Mouse (Mus musculus) frontal cortex, postnatal 14 days (tissue): ENCODE results near the gene Enah.

Experiments used
- DNase-seq, 2 experiments: peaks; one replicate each; pipeline ENCODE4 v3.0.0; 2022; ENCODE audit warnings: low spot score in 2 of 2

Gene Enah

GRCm38 (mm10) chr1:181878436-181878835, 141.4 kb downstream of the Enah start:
- no peak for DNase-seq

GRCm38 (mm10) chr1:181877088-181877487, 142.7 kb downstream of the Enah start:
- DNase-seq: no peak

- DNase-seq: no peak
Measured at GRCm38 (mm10) chr1:181876656-181877055, 143.1 kb downstream of the Enah start.

GRCm38 (mm10) chr1:181873086-181873920, 146.5 kb downstream of the Enah start:
- DNase-seq: no peak

- DNase-seq: no peak
Measured at GRCm38 (mm10) chr1:181872639-181873038, 147.2 kb downstream of the Enah start.

GRCm38 (mm10) chr1:181866429-181867280, 153.1 kb downstream of the Enah start:
- DNase-seq: no peak

- no peak for DNase-seq
Measured at GRCm38 (mm10) chr1:181865863-181866216, 153.9 kb downstream of the Enah start.

- DNase-seq: no peak
Measured at GRCm38 (mm10) chr1:181864971-181865862, 154.6 kb downstream of the Enah start.

- no peak for DNase-seq
Measured at GRCm38 (mm10) chr1:181863431-181863830, 156.4 kb downstream of the Enah start.

- no peak for DNase-seq
Measured at GRCm38 (mm10) chr1:181862676-181863374, 157.0 kb downstream of the Enah start.

GRCm38 (mm10) chr1:181861181-181861902, 158.4 kb downstream of the Enah start:
- no peak for DNase-seq

- DNase-seq: no peak
Measured at GRCm38 (mm10) chr1:181860659-181861058, 159.1 kb downstream of the Enah start.

- DNase-seq: no peak
Measured at GRCm38 (mm10) chr1:181856329-181856728, 163.5 kb downstream of the Enah start.

GRCm38 (mm10) chr1:181854829-181855228, 165.0 kb downstream of the Enah start:
- DNase-seq: no peak

GRCm38 (mm10) chr1:181853081-181853736, 166.6 kb downstream of the Enah start:
- no peak for DNase-seq

- no peak for DNase-seq
Measured at GRCm38 (mm10) chr1:181852466-181852865, 167.3 kb downstream of the Enah start.

GRCm38 (mm10) chr1:181851521-181852310, 168.1 kb downstream of the Enah start:
- DNase-seq: peak; percentile 33 to 36

- no peak for DNase-seq
Measured at GRCm38 (mm10) chr1:181850441-181850840, 169.3 kb downstream of the Enah start.

GRCm38 (mm10) chr1:181848210-181848609, 171.6 kb downstream of the Enah start:
- no peak for DNase-seq
